Mouse (Mus musculus) spleen, adult 18-20 months (tissue): ENCODE data around the gene Kcnmb3.

ENCODE experiments used
- DNase-seq, 2 experiments: peaks; one replicate each; pipeline ENCODE4 v3.0.0; 2022; ENCODE audit warnings: mixed read lengths in 2 of 2

The Kcnmb3 gene

GRCm38 (mm10) chr3:32492097-32493090 is at the start of gene Kcnmb3:
Gene Kcnmb3, minus strand, starts transcription at chr3:32492231.
- no peak for DNase-seq

DNA sequence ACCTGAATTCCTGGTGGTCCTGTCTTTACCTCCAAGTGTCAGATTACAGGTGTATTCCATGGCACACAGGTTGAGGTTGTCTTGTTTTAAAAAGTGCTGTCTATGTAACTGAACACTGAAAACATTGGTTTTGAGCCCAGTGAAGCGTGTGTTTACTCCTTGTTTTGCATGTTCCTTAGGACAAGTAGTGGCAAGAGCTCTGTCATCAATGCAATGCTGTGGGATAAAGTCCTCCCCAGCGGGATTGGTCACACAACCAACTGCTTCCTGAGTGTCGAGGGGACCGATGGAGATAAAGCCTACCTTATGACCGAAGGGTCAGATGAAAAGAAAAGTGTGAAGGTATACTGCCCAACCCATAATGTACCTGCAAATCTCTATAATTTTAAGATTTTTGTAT is 46.1 kb upstream of the Kcnmb3 start:
- no peak for DNase-seq

- DNase-seq = no peak
These were observed 45.5 kb upstream of the Kcnmb3 start for GRCm38 (mm10) chr3:32537556-32537955.

DNA sequence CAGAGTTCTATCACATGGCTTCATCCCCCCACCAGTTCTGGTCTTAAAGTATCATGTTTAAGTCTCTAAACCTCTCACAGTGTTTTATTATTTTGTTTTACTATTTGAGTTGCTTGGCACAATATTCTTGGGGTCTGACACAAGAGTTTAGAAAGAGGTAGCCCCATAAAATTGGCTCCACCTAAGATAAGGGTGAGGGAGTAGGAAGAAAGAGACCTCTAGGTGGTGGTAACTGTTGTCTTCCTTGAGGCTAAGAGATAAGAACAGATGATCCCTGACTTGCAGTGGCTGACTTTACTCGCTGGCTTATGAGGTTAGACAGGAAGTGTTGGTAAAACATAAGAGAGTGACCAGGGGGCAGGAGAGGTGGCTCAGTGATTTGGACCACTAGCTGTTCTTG is 43.7 kb upstream of the Kcnmb3 start:
- DNase-seq = no peak

DNA sequence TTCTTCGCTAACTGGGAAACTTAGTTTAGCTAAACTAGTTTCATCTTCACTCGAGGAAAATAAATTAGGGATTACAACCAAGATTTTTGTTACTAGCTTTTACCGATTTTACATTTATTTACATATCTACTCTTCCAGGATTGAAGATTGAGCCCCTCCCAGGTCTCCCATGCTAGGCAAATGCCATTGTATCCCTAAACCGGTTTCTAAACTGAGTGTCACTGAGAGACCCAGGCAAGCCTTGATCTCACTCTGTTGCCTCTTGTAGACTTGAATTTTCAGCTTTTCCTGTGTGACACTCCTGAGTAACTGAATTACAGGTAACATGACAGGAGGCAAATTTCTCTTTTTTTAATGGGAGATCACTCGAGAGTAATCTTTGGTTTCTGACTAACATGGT is 38.0 kb upstream of the Kcnmb3 start:
- DNase-seq = no peak

GRCm38 (mm10) chr3:32529303-32529898 is 37.4 kb upstream of the Kcnmb3 start, which contains the start of gene Mfn1:
Gene Mfn1, plus strand, starts transcription at chr3:32529465.
- peak; percentile 87 to 88 for DNase-seq

GRCm38 (mm10) chr3:32527181-32527580 is 35.1 kb upstream of the Kcnmb3 start:
- DNase-seq = no peak

DNA sequence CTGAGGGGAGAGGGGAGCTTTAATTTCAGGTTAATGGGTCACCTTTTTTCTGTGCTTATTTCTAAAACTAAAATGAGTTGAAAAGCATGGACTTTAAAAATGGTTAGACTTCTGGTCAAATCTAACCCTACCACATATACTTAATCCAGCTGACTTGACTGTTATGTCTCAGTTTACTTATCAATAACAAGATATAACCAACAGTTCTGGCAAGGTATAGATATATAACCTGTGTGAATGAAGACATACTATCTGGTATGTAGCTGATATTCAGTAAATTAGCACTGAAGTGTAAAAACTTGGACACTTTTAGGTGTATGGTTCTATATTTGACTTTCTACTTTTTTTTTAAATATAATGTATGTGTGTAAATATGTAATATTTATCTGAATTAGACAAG is 21.5 kb upstream of the Kcnmb3 start:
- no peak for DNase-seq

DNA sequence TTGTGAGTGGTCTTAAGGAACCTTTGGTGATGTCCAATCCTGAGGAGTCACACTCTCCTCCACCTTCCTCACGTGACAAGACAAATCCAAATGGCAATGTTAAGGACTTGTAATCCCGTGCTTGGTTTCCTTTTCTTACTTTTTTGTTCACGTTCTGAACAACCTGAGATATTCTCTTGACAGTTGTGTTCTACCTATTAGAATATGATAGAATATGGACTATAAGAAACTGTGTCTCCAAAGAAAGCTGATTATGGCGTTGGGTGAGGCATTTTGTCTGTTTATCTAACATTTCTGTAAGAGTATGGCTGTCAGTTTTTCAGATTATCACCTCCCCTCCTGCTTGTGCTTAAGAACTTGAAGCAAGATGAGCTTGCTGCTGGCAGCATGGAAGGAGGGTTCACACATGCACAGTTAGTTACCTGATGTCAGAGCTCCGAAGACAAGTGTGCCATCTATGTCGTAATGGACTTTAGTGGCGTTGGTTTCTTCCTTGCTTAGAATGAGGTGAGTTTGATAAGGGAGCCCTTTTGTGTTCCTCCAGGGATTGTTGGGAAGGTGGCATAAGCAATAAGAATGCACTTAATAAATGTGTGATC is 20.8 kb upstream of the Kcnmb3 start:
- DNase-seq = no peak

DNA sequence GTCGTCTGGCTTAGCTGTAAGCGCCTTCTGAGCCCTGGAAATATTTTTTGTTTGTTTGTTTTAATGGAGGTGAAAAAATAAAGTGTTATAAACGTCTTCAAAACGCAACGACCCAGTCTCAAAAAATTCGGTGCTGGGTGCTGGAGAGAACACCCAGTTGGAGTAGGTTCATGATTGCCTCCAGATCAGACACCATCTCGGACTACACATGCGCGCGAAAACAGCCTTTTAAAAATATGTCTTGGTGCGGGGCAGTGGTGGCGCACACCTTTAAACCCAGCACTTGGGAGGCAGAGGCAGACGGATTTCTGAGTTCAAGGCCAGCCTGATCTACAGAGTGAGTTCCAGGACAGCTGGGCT is 19.1 kb upstream of the Kcnmb3 start:
- peak in 1 of 2 experiments; percentile 28 for DNase-seq

- DNase-seq = peak; percentile 95 to 97
These were observed 18.6 kb upstream of the Kcnmb3 start for GRCm38 (mm10) chr3:32510375-32511190.

- DNase-seq = no peak
These were observed 17.7 kb upstream of the Kcnmb3 start, which contains the start of gene Zfp639 for GRCm38 (mm10) chr3:32509496-32510374. Gene Zfp639, plus strand, starts transcription at chr3:32510259.

- peak; percentile 46 to 72 for DNase-seq
These were observed 16.8 kb upstream of the Kcnmb3 start for GRCm38 (mm10) chr3:32508666-32509324.

GRCm38 (mm10) chr3:32506366-32507225 is 14.6 kb upstream of the Kcnmb3 start:
- no peak for DNase-seq

- no peak for DNase-seq
These were observed 13.8 kb upstream of the Kcnmb3 start for GRCm38 (mm10) chr3:32505841-32506240.

GRCm38 (mm10) chr3:32500346-32500745 is 8.3 kb upstream of the Kcnmb3 start:
- no peak for DNase-seq

- no peak for DNase-seq
These were observed 4.7 kb upstream of the Kcnmb3 start for GRCm38 (mm10) chr3:32496711-32497070.

DNA sequence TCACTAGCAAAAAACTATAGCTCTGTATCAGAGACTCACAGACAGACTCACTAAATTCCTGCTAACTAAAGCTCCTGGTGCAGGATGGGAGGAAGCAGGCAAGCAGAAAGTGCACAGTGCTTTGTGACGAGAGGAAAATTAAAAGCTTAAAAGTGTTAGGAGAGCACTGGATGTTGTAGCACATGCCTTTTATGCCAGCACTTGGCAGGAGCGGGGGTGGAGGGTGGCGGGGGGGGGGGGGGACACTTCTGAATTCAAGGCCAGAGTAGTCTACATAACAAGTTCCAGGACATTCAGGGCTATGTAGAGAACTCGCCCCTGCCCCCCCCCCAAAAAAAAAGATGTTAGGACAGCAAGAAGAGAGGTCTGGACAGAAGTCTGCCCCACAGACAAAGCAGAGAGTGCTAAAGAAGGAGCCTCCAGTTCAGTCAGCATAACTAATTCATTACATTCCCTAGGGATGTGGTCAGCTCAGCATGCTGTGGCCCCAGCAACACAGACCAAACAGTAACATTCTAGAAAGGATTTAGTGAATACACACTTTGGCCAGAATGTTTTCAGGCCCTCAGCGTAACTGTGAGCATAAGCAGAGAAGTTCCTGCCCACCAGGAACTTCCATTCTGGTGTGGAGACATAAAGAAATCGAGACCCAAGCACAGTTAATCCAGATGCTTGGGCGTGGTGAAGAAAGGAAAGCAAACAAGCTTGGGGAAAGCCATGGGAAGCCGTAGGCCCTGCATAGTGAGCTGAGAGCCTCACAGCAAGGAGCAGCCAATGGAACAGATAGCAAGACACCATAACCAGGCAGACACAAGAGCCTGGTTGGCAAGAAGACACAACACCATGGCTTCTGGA is 4.1 kb upstream of the Kcnmb3 start:
- DNase-seq = no peak
